Mouse (Mus musculus) lung, embryonic 16.5 days (tissue): Measurements from ENCODE around the gene Bola2. TPM values are rescaled to one million over a fixed set of nuclear protein-coding genes. Genes with fewer than 3 reads are reported as not detected.

Experiments
- ATAC-seq: fragments of 200-750 bp; cut with Nextera tagmentation; 2 replicates; pipeline ENCODE4 v1.8.0; 2017; ENCODE audit warnings: low read depth, mild to moderate bottlenecking, moderate library complexity
- H3K27ac ChIP-seq: fragments of 300-500 bp; sonication (generic); 2 replicates; pipeline ENCODE4 v1.5.1; 2014; ENCODE audit warnings: mild to moderate bottlenecking, control low read depth, low read length
- H3K27me3 ChIP-seq: fragments of 300-500 bp; sonication (generic); 2 replicates; pipeline ENCODE4 v1.6.1; 2014; ENCODE audit warnings: low read depth, low read length, mixed read lengths; ENCODE audit not compliant: control insufficient read depth, insufficient read depth
- H3K36me3 ChIP-seq: fragments of 300-500 bp; sonication (generic); 2 replicates; pipeline ENCODE4 v1.6.1; 2014; ENCODE audit warnings: low read length; ENCODE audit not compliant: control insufficient read depth, insufficient read depth
- H3K4me1 ChIP-seq: fragments of 300-500 bp; sonication (generic); replicated peaks from 2 replicates; pipeline ENCODE4 v1.6.1; 2014; ENCODE audit warnings: low read length, mixed read lengths; ENCODE audit not compliant: control insufficient read depth, insufficient read depth
- H3K4me2 ChIP-seq: fragments of 300-500 bp; sonication (generic); 2 replicates; pipeline ENCODE4 v1.6.1; 2014; ENCODE audit warnings: low read depth, low read length, control low read depth
- H3K4me3 ChIP-seq: fragments of 300-500 bp; sonication (generic); 2 replicates; pipeline ENCODE4 v1.5.1; 2014; ENCODE audit warnings: mild to moderate bottlenecking, low read length, control low read depth
- H3K9ac ChIP-seq: fragments of 300-500 bp; sonication (generic); 2 replicates; pipeline ENCODE4 v1.6.1; 2014; ENCODE audit warnings: low read length, control low read depth
- H3K9me3 ChIP-seq: fragments of 300-500 bp; sonication (generic); 2 replicates; pipeline ENCODE4 v1.6.1; 2016; ENCODE audit warnings: low read length; ENCODE audit not compliant: control insufficient read depth
- WGBS: fragments of 180-500 bp; shearing (Covaris S2); extraction: QIAGEN DNeasy Blood & Tissue Kit; methylation state at CpG from one replicate; pipeline ENCODE4 v1.1.7; 2014; 5-methylcytosine and 5-hydroxymethylcytosine counted together
- polyA plus RNA-seq: library from polyadenylated mRNA; unstranded; fragments of >200 nt; fragmentation: Nextera tagmentation; extraction: Ambion mirVana; gene quantifications from 2 replicates; pipeline ENCODE4 v1.2.1, GENCODE M21; 2015

Gene Bola2
- polyA plus RNA-seq, 1 experiment from 2014 or later: 108 TPM

- Histone ChIP-seq H3K27ac (no peak overlapping the region), H3K9ac (peak overlapping the region; percentile 50), H3K4me3 (peak overlapping the region; percentile 2; the same call in 1 of the 2 replicates)
These were observed 6.6 kb downstream of the Bola2 start for GRCm38 (mm10) chr7:126701559-126702357.

DNA sequence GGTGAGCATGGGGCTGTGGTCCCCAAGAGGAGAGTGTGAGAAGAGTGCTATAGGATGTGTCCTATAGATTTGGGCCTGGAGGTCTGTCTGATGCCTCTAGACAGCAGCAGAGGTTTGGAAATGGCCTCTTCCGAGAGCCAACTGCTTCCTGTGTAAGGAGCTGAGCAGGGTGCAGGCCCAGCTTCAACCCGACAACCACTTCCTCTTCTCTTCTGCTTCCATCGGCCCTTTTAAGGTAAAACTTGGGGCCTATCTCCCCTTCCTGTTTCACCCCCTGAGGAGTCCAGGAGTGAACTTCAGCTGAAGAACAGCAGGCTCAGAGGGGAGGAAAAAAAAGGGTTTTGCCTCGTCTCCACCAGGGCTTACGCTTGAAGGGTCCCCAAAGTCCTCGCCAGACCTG is 7.2 kb downstream of the Bola2 start:
- no peak overlapping the region for H3K4me3 ChIP-seq
- H3K4me2 ChIP-seq: no peak overlapping the region
- no peaks in the 10 kb centered on the region for H3K36me3 ChIP-seq
- peaks cover 16% of the 10 kb centered on the region for H3K27me3 ChIP-seq
- no peaks in the 10 kb centered on the region for H3K9me3 ChIP-seq
- no peak overlapping the region for H3K27ac ChIP-seq
- peaks cover 10% of the 10 kb centered on the region for H3K4me1 ChIP-seq
- 73% methylated on average over 6 of the region's 6 CpGs for WGBS
- no peak for ATAC-seq
- no peak overlapping the region for H3K9ac ChIP-seq

More at GRCm38 (mm10) chr7:126701559-126702357, 6.6 kb downstream of the Bola2 start:
- ATAC-seq: no peak
- H3K9me3 ChIP-seq: no peaks in the 10 kb centered on the region
- peaks cover 12% of the 10 kb centered on the region for H3K4me1 ChIP-seq
- H3K36me3 ChIP-seq: no peaks in the 10 kb centered on the region
- peak overlapping the region; percentile 30; the same call in 1 of the 2 replicates for H3K4me2 ChIP-seq
- peaks cover 16% of the 10 kb centered on the region for H3K27me3 ChIP-seq
- WGBS: 55% methylated on average over 24 of the region's 24 CpGs

DNA sequence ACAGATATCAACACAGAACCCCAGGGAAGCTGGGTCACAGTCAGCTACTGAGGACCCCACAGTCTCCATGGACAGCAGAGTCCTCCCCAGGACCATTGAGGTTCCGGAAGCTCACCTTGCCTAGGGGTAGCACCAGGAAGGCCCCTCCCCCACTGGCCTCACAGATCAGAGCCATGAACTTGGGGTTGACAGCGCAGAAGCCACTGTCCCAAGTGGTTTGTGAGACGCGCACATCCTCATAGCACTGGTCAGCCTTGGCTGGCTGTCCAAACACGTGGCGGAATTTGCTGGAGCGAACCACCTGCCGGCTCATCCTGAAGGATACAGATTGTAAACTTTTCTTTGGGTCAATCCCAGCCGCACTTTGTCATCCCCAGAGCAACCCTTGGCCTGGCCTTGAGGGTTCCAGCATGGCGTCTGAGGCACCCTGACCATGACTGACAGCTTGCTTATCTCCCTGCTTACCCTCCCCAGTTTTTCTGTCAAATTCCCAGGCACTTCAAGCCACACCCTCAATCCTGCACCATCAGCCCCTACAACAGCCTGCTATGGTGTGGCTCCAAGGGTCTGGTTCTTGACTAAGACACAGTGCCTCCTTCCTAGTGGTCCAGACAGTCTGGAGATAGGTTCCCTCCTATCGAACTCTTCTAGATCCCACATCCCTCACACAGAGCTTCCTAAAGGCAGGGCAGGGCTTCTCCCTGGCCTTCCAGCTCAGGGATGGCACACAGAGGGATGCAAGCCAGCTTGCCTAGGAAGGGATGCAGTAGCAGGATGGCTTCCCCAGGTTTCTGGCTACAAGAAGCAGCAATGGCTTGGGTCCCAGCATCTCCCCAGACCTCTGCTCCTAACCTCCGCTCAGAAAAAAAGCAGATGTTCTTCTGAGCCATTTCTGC is 7.9 kb downstream of the Bola2 start:
- H3K9me3 ChIP-seq: no peaks in the 10 kb centered on the region
- H3K36me3 ChIP-seq: no peaks in the 10 kb centered on the region
- peaks cover 16% of the 10 kb centered on the region for H3K27me3 ChIP-seq
- H3K9ac ChIP-seq: no peak overlapping the region
- H3K4me3 ChIP-seq: no peak overlapping the region
- no peak overlapping the region for H3K27ac ChIP-seq
- no peak overlapping the region for H3K4me2 ChIP-seq
- ATAC-seq: no peak
- peaks cover 10% of the 10 kb centered on the region for H3K4me1 ChIP-seq
- WGBS: 76% methylated on average over 12 of the region's 12 CpGs

DNA sequence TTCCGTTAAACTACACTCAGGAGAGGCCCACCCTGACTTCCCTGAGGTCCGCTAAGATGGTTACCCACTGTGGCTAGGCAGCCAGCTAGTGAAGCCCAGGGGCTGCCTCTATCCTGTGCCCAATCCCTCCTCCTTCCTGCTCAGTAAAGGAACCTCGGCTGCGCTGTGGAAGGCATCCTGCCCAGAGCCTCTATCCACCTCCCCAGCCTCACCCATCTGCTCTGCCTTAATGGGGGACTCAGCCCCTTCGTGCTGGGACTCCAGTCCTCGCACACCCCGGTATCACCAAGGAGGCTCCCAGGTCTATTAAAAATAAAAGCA is 8.5 kb downstream of the Bola2 start:
- Histone ChIP-seq H3K4me3 (peak overlapping the region; percentile 5; the same call in 1 of the 2 replicates), H3K9ac (no peak overlapping the region), H3K4me1 (peaks cover 10% of the 10 kb centered on the region), H3K9me3 (no peaks in the 10 kb centered on the region; the same call in 1 of the 2 replicates), H3K27ac (no peak overlapping the region), H3K4me2 (no peak overlapping the region; the same call in 1 of the 2 replicates), H3K36me3 (no peaks in the 10 kb centered on the region), H3K27me3 (peaks cover 16% of the 10 kb centered on the region)
- 15% methylated on average over 7 of the region's 7 CpGs for WGBS
- ATAC-seq: no peak

- H3K4me3 ChIP-seq: peak overlapping the region; percentile 46
- 4% methylated on average over 39 of the region's 39 CpGs for WGBS
- H3K4me1 ChIP-seq: peaks cover 10% of the 10 kb centered on the region
- peak overlapping the region; percentile 53 for H3K9ac ChIP-seq
- peaks cover 2% of the 10 kb centered on the region; the same call in 1 of the 2 replicates for H3K9me3 ChIP-seq
- H3K4me2 ChIP-seq: peak overlapping the region; percentile 71
- H3K27ac ChIP-seq: no peak overlapping the region
- peaks cover 16% of the 10 kb centered on the region for H3K27me3 ChIP-seq
- no peaks in the 10 kb centered on the region for H3K36me3 ChIP-seq
- peak; percentile 74 for ATAC-seq
These were observed 9.2 kb downstream of the Bola2 start for GRCm38 (mm10) chr7:126704121-126704980.

- no peak within 1 kb of the TSS for H3K27ac ChIP-seq
- peaks cover 15% of the 10 kb centered on the region for H3K27me3 ChIP-seq
- ATAC-seq: no peak
- peaks cover 2% of the 10 kb centered on the region; the same call in 1 of the 2 replicates for H3K9me3 ChIP-seq
- H3K4me1 ChIP-seq: peaks cover 10% of the 10 kb centered on the region
- H3K36me3 ChIP-seq: no peaks in the 10 kb centered on the region
- H3K4me3 ChIP-seq: no peak within 1 kb of the TSS
- WGBS: 78% methylated on average over 19 of the region's 19 CpGs
- H3K9ac ChIP-seq: no peak within 1 kb of the TSS
- no peak within 1 kb of the TSS for H3K4me2 ChIP-seq
These were observed 12.4 kb downstream of the Bola2 start, which contains the start of gene Coro1a for GRCm38 (mm10) chr7:126707442-126708174. Gene Coro1a (minus strand): TSS chr7:126707787.

DNA sequence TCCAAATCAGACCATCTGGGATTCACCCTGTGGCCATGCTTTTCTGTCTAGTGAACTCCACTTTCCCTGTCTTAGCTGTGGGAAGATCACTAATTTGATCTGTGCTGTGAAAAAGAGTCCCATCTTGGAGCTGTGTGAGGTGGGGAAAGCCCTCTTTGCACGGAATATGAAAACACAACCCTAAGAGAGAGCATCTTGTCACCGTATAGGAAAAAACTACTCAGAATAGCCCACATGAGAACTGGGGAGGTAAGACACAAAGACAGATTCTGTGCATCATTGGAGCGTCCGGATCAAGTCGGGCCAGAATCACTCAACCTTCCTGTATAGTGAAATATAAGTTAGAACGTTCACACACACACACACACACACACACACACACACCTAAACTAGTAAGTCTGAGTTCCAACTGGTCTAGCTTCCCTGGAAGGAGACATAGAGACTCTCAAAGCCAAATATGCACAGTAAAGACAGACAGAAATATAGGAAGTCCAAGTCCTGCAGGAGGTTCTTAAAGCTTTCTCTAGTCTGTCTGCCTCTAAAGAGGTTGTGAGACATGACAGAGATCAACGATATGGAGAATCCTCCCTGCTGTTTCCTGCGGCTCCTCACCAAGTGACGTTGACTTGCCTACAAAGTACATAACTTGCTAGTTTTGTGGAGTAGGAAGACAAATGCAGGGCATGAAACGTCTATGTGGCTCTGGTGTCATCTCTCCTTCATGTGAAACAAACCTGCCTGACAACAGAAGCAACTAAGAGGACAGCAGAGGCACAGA is 13.2 kb downstream of the Bola2 start:
- no peaks in the 10 kb centered on the region for H3K36me3 ChIP-seq
- no peak for ATAC-seq
- 80% methylated on average over 10 of the region's 10 CpGs for WGBS

DNA sequence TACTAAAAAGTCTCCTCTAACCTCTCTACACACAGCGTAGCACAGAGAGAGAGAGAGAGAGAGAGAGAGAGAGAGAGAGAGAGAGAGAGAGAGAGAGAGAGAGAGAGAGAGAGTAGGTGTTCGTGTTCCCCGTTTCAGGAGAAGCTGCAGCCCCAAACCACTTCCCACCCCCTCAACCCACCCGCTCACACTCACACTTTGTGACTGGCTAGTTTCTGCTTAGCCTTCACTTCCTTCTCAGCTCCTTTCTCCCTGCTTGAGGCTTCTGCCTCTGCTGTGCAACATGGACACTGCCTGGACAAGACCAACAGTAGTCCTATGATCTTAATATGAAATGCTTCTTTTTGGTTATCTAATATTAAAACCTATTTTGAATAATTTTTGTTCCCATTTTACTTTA is 15.1 kb downstream of the Bola2 start:
- ATAC-seq: no peak
- Histone ChIP-seq H3K36me3 (no peaks in the 10 kb centered on the region), H3K4me1 (no peaks in the 10 kb centered on the region), H3K9me3 (peaks cover 2% of the 10 kb centered on the region; the same call in 1 of the 2 replicates), H3K4me3 (no peak overlapping the region), H3K27ac (no peak overlapping the region), H3K4me2 (no peak overlapping the region), H3K9ac (no peak overlapping the region), H3K27me3 (0 out of 2 replicates have a peak, but pooled peaks cover under 1% of the 10 kb centered on the region)
- 54% methylated on average over 4 of the region's 4 CpGs for WGBS

More for the DNA sequence above, 13.2 kb downstream of the Bola2 start:
- peaks cover 10% of the 10 kb centered on the region for H3K4me1 ChIP-seq
- H3K27ac ChIP-seq: no peak overlapping the region
- no peak overlapping the region for H3K9ac ChIP-seq
- H3K4me2 ChIP-seq: no peak overlapping the region
- H3K9me3 ChIP-seq: peaks cover 2% of the 10 kb centered on the region; the same call in 1 of the 2 replicates
- no peak overlapping the region for H3K4me3 ChIP-seq
- peaks cover 12% of the 10 kb centered on the region for H3K27me3 ChIP-seq
